In the genomic region with DNA sequence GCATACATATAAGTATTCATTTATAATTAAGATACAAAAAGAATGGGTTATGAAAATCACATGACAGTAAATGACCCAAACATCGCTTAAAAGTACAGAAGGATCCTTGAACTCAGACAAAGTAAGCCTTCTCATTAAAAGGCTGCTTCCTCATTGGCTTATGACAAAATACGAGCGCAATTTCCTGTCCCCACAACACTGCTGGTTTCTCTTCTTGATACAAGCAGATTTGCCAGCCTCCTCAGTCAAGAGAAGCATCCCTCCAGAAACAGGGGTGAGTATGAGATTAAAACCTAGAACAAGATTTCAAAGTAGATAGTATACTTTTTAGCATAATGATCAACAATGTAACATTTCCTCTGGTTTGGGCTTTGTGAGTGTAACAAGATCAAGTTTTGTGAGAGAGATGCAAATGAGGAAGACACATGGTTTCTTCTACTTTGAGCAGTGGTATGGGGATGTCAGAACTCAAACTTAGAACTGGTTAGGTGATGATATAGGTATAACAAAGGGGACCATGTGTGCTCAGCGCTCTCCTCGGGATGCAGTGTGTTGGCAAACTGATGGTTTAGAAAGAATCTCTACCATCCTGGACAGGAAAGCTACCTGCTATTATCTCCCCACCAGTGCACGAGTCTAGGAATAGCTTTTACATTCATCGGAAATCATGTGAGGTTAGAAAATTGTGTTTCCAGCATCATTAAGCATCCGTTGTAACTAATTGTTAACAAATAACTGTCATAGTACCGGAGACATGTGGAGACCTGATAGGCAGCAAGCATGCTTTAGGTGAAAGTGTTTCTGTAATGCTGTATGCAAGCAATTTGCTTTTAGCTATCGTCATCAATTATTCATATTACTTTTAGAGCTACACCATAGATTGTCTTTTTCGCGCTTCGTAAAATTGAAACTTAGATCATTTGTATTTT, we compare ENCODE assay signal across 14 mouse cellular contexts. TPM values are rescaled to one million over a fixed set of nuclear protein-coding genes. Genes with fewer than 3 reads are reported as not detected.
DNase-seq lines count a peak whose midpoint lies in the region; ATAC-seq and TF ChIP-seq lines count a peak whose summit lies in the region.
"Had no signal": no experiment of that assay in that cellular context is flagged by ENCODE, and none has a peak within 500 bp of the region (broad histone marks: within the 10 kb centered on the region; RNA-seq: fewer than 3 reads in every experiment).

A gene (plus strand): TSS at position 195 of the 929 bp plus-strand sequence.

- H3K4me1 ChIP-seq in bone marrow, adult 2 months (ENCODE audit: control insufficient read depth, insufficient read depth, low read length) = peaks cover 10% of the 10 kb centered on the region
- H3K4me1 ChIP-seq in liver, postnatal 0 days (ENCODE audit: insufficient read depth) = no peaks in the 10 kb centered on the region; the same call in 1 of the 2 replicates

- H3K27ac ChIP-seq in bone marrow, adult 2 months (ENCODE audit: control insufficient read depth, insufficient read depth, low read depth, low read length, poor library complexity) = peak within 1 kb of the TSS; percentile 79
- H3K27ac ChIP-seq in liver, postnatal 0 days (ENCODE audit: low read depth) = peak within 1 kb of the TSS; percentile 70
- H3K27ac ChIP-seq: heart, embryonic 10.5 days; stomach, postnatal 0 days had no signal

- peak within 1 kb of the TSS; percentile 65 for H3K4me2 ChIP-seq in liver, postnatal 0 days (ENCODE audit: low read depth, low read length)

- ATAC-seq in liver, postnatal 0 days = no peak
- ATAC-seq: Patski had no signal

- H3K9ac ChIP-seq in liver, postnatal 0 days (replicated peaks) = no peak within 1 kb of the TSS

- H3K9me3 ChIP-seq in liver, postnatal 0 days (ENCODE audit: low read length) = no peaks in the 10 kb centered on the region
- H3K9me3 ChIP-seq: heart, embryonic 10.5 days had no signal

- H3K27me3 ChIP-seq in liver, postnatal 0 days (ENCODE audit: insufficient read depth, low read length) = no peaks in the 10 kb centered on the region
- H3K27me3 ChIP-seq: Patski had no signal

- no peak for TF ChIP-seq EP300 in liver, postnatal 0 days (IDR thresholded peaks at IDR 0.05; ENCODE audit: low read depth)

- no peaks in the 10 kb centered on the region for H3K36me3 ChIP-seq in liver, postnatal 0 days (replicated peaks; ENCODE audit: insufficient read depth, low read length)
- H3K36me3 ChIP-seq: heart, embryonic 10.5 days had no signal

- WGBS in bone marrow, adult 2 months = 17% methylated on average over 13 of the region's 13 CpGs
- 54% methylated on average over 13 of the region's 13 CpGs for WGBS in liver, postnatal 0 days (ENCODE audit: insufficient replicate concordance)

- TF ChIP-seq CTCF in bone marrow, adult 2 months (IDR thresholded peaks at IDR 0.05; ENCODE audit: control insufficient read depth, insufficient read depth, low read length) = no peak
- TF ChIP-seq CTCF in liver, postnatal 0 days (IDR thresholded peaks at IDR 0.05; ENCODE audit: low read depth) = no peak

- peak; percentile 48 to 55 for DNase-seq in spleen, postnatal 36 days (ENCODE audit: low spot score in 2 of 2)
- no peak for DNase-seq in spleen, postnatal 10 days (ENCODE audit: low spot score in 2 of 2)
- no peak for DNase-seq in liver, postnatal 0 days
- peak; percentile 29 for DNase-seq in thymus, postnatal 25 days
- DNase-seq in right cerebral cortex, postnatal 4 days = no peak
- no peak for DNase-seq in cerebellum, adult 9-10 months
- no peak for DNase-seq in frontal cortex, adult 2 months (ENCODE audit: extremely low spot score in 1 of 2, low spot score in 1 of 2)
- DNase-seq: adrenal gland, postnatal 36 days; cerebellum, postnatal 10 days; left cerebral cortex, postnatal 4 days had no signal

- no peak for TF ChIP-seq POLR2A in bone marrow, adult 2 months (IDR thresholded peaks at IDR 0.05; ENCODE audit: borderline replicate concordance, control insufficient read depth, low read depth, low read length)

- H3K4me3 ChIP-seq in bone marrow, adult 2 months (replicated peaks; ENCODE audit: control insufficient read depth, low read depth, low read length) = peak within 1 kb of the TSS; percentile 95
- H3K4me3 ChIP-seq in liver, postnatal 0 days (ENCODE audit: low read depth, low read length) = peak within 1 kb of the TSS; percentile 36
- H3K4me3 ChIP-seq: heart, embryonic 10.5 days had no signal

RNA-seq across cellular contexts. Expression of the gene that starts here (rescaled TPM):
- 7.7 and 14.1 TPM in 2 replicates for polyA plus RNA-seq in bone marrow, adult 2 months (2011; ENCODE audit: insufficient read depth, insufficient read length, low replicate concordance, missing spikeins)
- polyA plus RNA-seq in liver, postnatal 0 days (2015; fragmentation: Nextera tagmentation; extraction: Ambion mirVana) = 4.1 and 5.1 TPM in 2 replicates
- polyA plus RNA-seq in frontal cortex, adult 2 months (2012; rRNA removed) = 0.29 and 0.36 TPM in 2 replicates
- polyA plus RNA-seq: Patski had no signal

Comparison
In these comparisons a context has a peak if more than half of its experiments do, and no peak if none do; other contexts are left out.
1. DNase-seq: peak in spleen, postnatal 36 days (2 of 2) and thymus, postnatal 25 days (single experiment); none in spleen, postnatal 10 days (0 of 2), liver, postnatal 0 days (single experiment), right cerebral cortex, postnatal 4 days (single experiment), cerebellum, adult 9-10 months (single experiment) and frontal cortex, adult 2 months (0 of 2).